Mouse (Mus musculus): ENCODE results near the gene Timm22. TPM values are rescaled to one million over a fixed set of nuclear protein-coding genes. Genes with fewer than 3 reads are reported as not detected.
A peak's percentile ranks its signal among the peaks of the same experiment; 100 is the strongest.

Gene Timm22
- total RNA-seq, 2 experiments from 2014 or later = 28.6 to 29.4 TPM

DNA sequence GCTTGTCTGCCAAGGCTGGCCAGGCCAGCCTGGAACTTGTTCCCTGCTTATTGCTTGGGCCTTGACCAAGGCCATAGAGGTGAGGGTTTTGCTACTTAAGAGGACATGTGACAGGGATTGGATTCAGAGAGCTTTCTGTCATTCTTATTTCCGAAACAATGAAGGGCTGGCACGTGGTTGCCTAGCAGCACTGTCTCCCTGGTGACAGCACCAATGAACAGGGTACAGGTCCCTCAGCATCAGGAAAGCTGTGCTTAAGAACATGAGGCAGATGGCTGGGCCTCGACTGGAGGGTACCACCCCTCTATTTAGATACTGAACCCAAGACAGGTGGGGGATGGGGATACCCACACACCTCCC lies 43.4 kb downstream of the Timm22 start:
- no peak for TF ChIP-seq CTCF (conservative IDR thresholded peaks at IDR 0.05)
- peak; percentile 55 to 61 for DNase-seq (ENCODE audit: low spot score in 2 of 2)

DNA sequence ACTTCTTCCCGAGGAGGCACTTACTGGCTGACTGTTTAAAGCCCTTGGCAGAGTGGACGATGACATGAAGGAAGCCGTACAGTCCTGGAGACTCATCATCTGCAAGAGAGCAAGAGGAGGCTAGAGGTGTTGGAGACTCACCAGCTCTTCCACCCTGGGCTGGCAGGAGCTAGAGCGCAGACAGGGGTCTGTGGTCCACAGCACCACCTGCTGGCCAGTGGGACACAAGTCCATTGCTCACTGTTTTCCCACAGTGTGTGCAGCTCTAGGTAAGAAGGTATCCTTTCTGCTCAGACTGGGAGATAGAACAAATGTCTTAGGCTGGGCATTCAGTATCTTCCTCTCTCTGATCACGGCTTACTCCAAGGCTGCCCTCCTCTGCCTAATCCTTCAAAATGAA lies 47.7 kb downstream of the Timm22 start:
- peak; percentile 91 for TF ChIP-seq CTCF (conservative IDR thresholded peaks at IDR 0.05)
- Histone ChIP-seq H3K4me3 (no peak overlapping the region), H3K27ac (no peak overlapping the region)
- DNase-seq (ENCODE audit: low spot score in 2 of 2) = peak in 1 of 2 experiments; percentile 69

More for the DNA sequence above, 43.4 kb downstream of the Timm22 start:
- peak overlapping the region; percentile 29; the same call in 1 of the 2 replicates for H3K4me3 ChIP-seq
- peak overlapping the region; percentile 91 for H3K27ac ChIP-seq

DNA sequence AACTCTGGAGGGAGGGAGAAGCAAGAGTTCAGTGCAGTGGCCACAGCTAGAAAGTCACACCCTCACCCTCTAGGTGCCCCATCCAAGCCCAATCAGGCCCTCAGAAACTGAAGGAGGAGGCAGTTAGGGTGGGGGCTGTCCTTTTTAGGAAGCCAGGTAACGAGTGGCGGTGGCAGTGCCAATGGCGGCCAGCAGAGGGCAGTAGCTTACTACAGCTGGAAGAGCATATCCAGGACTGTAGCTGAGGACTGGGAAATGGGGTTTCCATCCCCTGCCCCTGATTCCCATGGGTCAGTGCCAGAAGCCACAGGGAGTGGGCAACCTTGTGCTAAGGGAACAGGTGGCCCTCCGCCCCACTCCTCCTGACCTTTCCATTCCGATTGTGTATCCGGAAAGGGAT lies 49.5 kb downstream of the Timm22 start:
- H3K27ac ChIP-seq = peak overlapping the region; percentile 58; the same call in 1 of the 2 replicates
- no peak overlapping the region for H3K4me3 ChIP-seq
- TF ChIP-seq CTCF (conservative IDR thresholded peaks at IDR 0.05) = peak; percentile 100
- peak; percentile 71 to 88 for DNase-seq (ENCODE audit: low spot score in 2 of 2)

DNA sequence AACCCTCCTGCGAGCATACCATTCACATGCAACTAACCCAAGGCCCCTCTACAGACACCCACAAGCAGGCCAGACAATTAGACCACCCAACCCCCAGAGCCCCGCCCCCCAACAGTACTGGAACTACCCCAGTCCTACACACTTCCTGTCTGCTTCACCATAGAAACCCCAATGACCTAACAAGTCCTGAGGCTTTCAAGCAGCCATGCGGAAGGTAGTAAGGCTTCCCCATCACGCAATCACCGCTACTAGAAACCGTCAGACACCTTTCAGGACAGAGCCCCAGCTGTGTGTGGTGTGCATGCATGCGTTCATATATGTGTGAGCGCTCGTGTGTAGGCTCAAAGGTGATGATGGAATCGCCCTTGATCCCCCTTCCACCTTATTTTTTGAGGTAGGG lies 50.1 kb downstream of the Timm22 start:
- no peak for DNase-seq (ENCODE audit: low spot score in 2 of 2)
- H3K4me3 ChIP-seq = no peak overlapping the region
- no peak for TF ChIP-seq CTCF (conservative IDR thresholded peaks at IDR 0.05)
- H3K27ac ChIP-seq = peak overlapping the region; percentile 58; the same call in 1 of the 2 replicates

DNA sequence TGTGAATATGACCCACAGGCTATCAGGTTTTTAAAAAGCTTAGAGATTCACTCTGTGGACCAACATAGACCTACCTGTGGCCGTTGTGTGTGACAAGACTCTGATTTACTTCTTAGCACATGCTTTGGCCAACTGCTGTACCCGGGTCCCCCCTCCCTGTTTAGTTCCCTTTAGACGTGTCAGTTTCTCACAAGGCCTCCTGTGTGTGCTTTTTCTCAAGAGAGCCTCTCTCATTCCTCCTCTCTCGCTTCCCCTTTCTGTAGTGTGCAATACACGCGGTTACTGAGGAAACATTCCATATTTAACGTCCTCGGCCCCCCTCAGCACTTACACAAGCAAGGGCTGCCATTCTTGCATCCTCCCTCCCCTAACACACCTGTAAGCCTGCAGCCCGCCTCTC lies 52.0 kb downstream of the Timm22 start:
- TF ChIP-seq CTCF (conservative IDR thresholded peaks at IDR 0.05) = no peak
- H3K4me3 ChIP-seq = no peak overlapping the region
- no peak overlapping the region for H3K27ac ChIP-seq
- no peak for DNase-seq (ENCODE audit: low spot score in 2 of 2)

DNA sequence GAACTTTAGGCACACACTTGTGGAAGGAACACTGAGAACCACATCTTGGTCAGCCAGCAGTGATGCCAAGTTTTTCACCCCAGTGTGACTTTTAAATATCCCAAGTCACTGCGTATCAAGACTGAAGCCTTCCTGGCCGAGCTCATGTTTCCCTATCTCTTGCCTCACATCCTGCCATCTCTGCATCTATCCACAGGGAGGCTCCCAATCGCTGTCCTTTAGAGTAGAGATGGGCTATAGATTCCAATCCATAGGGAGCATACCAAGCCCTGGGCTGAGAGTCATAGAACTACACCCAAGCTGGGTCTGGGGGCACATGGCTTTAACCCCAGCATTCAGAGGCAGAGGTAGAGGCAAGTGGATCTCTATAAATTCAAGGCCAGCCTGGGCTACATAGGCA lies 52.7 kb downstream of the Timm22 start:
- no peak for DNase-seq (ENCODE audit: low spot score in 2 of 2)
- TF ChIP-seq CTCF (conservative IDR thresholded peaks at IDR 0.05) = no peak; the same call in 1 of the 2 replicates
- H3K27ac ChIP-seq = no peak overlapping the region; the same call in 1 of the 2 replicates
- H3K4me3 ChIP-seq = no peak overlapping the region

DNA sequence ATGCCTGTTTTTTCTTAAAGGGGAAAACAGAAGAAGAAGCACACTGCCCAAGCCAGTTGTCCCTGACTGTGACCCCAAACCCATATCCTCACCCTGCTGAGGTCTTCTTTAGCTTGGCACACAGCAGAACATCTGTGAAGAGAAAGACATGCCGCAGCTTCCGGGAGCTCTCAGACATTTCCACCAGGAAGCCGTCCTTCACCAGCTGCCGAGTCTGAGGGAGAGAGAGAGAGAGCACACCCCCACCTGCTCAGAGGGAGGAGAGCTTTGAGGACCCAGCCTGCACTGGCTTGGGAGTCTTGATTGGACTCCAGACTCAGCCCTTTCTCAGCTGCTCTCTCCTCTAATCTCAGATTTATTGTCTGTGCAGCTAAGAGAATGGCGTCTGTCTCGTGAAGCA lies 54.4 kb downstream of the Timm22 start:
- Histone ChIP-seq H3K4me3 (no peak overlapping the region), H3K27ac (peak overlapping the region; percentile 21; the same call in 1 of the 2 replicates)
- TF ChIP-seq CTCF (conservative IDR thresholded peaks at IDR 0.05) = no peak
- no peak for DNase-seq (ENCODE audit: low spot score in 2 of 2)

DNA sequence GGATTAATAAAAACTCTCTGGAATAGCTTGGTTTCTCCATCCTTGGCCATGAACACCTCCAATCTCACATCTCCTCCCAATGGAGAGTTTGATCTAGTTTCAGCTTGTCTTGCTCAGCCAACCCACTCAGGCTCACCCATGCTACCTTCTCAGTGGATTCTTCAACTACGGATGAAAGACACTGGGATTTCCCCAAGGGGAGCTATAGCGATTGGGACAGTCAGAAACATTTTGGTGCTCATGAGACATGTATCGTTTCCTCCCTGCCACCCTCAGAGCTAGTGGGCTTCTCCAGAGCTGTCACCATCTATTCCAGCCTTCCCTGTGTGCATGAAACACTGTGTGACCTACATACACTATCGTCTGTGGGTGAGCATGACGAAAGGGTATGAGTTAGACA lies 54.9 kb downstream of the Timm22 start:
- peak overlapping the region; percentile 39; the same call in 1 of the 2 replicates for H3K27ac ChIP-seq
- no peak overlapping the region for H3K4me3 ChIP-seq
- TF ChIP-seq CTCF (conservative IDR thresholded peaks at IDR 0.05) = no peak
- DNase-seq (ENCODE audit: low spot score in 2 of 2) = no peak

DNA sequence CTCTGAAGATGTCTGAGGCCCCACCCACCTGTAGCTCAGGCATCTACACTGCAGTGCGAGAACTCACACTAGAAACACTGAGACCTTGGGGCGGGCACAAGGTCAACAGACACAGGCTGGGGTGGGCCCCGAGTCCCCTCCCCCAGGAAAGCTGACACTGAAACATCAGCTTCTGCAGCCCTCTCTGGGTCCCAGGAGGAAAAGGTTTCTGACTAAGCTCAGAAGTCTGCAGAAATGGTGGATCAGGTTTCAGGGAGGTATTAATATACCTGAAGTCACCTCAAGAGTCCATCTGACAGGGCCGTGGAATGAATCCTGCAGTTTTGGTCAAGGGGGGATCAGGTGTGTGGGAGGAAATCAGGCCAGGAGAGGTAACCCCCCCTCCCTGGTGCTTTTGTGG lies 59.1 kb downstream of the Timm22 start:
- Histone ChIP-seq H3K4me3 (no peak overlapping the region), H3K27ac (no peak overlapping the region)
- no peak for DNase-seq (ENCODE audit: low spot score in 2 of 2)
- no peak for TF ChIP-seq CTCF (conservative IDR thresholded peaks at IDR 0.05)

Other genes with a start within 250 kb of the Timm22 start
- gene Vps53, start 227.3 kb upstream of the Timm22 start, total RNA-seq (2021) = 100 to 1,000 TPM in 1 of 2 experiments, 10 to 100 TPM in 1; 97.1 to 103 TPM
- gene Fam57a, start 227.3 kb upstream of the Timm22 start, total RNA-seq (2021) = 10 to 100 TPM; 17.7 to 20.9 TPM
- gene Dbil5, start 189.3 kb upstream of the Timm22 start, total RNA-seq (2021) = 1 to 10 TPM in 1 of 2 experiments, under 1 TPM in 1; 0.91 to 1.6 TPM
- 1 to 10 TPM; 4.9 to 5.6 TPM for gene Gemin4, start 189.3 kb upstream of the Timm22 start, total RNA-seq (2021)
- 10 to 100 TPM; 15.7 to 18.3 TPM for gene Mrm3, start 163.2 kb upstream of the Timm22 start, total RNA-seq (2021)
- gene Glod4, start 163.2 kb upstream of the Timm22 start, total RNA-seq (2021) = 10 to 100 TPM; 49.9 to 56.2 TPM
- gene Nxn, start 7.8 kb upstream of the Timm22 start, total RNA-seq (2021) = 10 to 100 TPM; 11.6 to 12.2 TPM
- gene Abr, start 215.4 kb downstream of the Timm22 start, total RNA-seq (2021) = 100 to 1,000 TPM; 528 to 537 TPM